Mouse (Mus musculus) lung, adult 2 months (tissue): ENCODE measurements at regions not wholly inside any gene's neighbourhood (a gene's known extent, or its start where the extent isn't known, plus 50 kb on each side); places are given as distances from the start of the nearest gene placed in this dataset.

Experiments
- DNase-seq: peaks from one replicate; pipeline ENCODE4 v3.0.0; 2022
- H3K4me1 ChIP-seq: fragments of 200-500 bp; 2 replicates; pipeline ENCODE4 v1.6.1; 2011; ENCODE audit warnings: low read length; ENCODE audit not compliant: control insufficient read depth, insufficient read depth
- H3K4me3 ChIP-seq: fragments of 200-500 bp; replicated peaks from 2 replicates; pipeline ENCODE3; 2011; ENCODE audit warnings: low read depth, mild to moderate bottlenecking, control low read depth, low read length; ENCODE audit errors: extremely low read depth
- CTCF ChIP-seq: fragments of 200-500 bp; IDR thresholded peaks from 2 replicates; pipeline ENCODE4 v1.5.1; 2011; ENCODE audit warnings: mild to moderate bottlenecking, low read length, control low read depth; ENCODE audit not compliant: insufficient read depth
- POLR2A ChIP-seq: fragments of 200-500 bp; IDR thresholded peaks from 2 replicates; pipeline ENCODE4 v1.6.1; 2011; ENCODE audit warnings: low read depth, mild to moderate bottlenecking, control low read depth, low read length, borderline replicate concordance; ENCODE audit errors: extremely low read depth
- WGBS: fragments of 180-500 bp; shearing (Covaris S2); methylation state at CpG from one replicate; pipeline ENCODE4 v1.1.7; 2018; 5-methylcytosine and 5-hydroxymethylcytosine counted together

- WGBS = 87% methylated on average over 2 of the region's 2 CpGs
- no peak for TF ChIP-seq POLR2A
- no peak for TF ChIP-seq CTCF
- no peak for DNase-seq
These were observed 587.1 kb downstream of the Rnf144a start for GRCm38 (mm10) chr12:25827961-25828360.

GRCm38 (mm10) chr12:25826928-25827327 is 588.1 kb downstream of the Rnf144a start:
- no peak overlapping the region for H3K4me3 ChIP-seq
- DNase-seq = no peak
- no peaks in the 10 kb centered on the region for H3K4me1 ChIP-seq
- no peak for TF ChIP-seq POLR2A
- no peak for TF ChIP-seq CTCF
- WGBS = 19% methylated on average over 3 of the region's 3 CpGs

More at GRCm38 (mm10) chr12:25827961-25828360, 587.1 kb downstream of the Rnf144a start:
- Histone ChIP-seq H3K4me3 (no peak overlapping the region), H3K4me1 (no peaks in the 10 kb centered on the region)

- WGBS = 69% methylated on average over 4 of the region's 4 CpGs
- no peak for DNase-seq
- no peaks in the 10 kb centered on the region for H3K4me1 ChIP-seq
- no peak overlapping the region for H3K4me3 ChIP-seq
- TF ChIP-seq CTCF (no peak), POLR2A (no peak)
These were observed 588.6 kb downstream of the Rnf144a start for GRCm38 (mm10) chr12:25826451-25826850.

- 26% methylated on average over 2 of the region's 2 CpGs for WGBS
- Histone ChIP-seq H3K4me3 (no peak overlapping the region), H3K4me1 (no peaks in the 10 kb centered on the region)
- no peak for TF ChIP-seq POLR2A
- TF ChIP-seq CTCF = no peak
- DNase-seq = peak; percentile 11
These were observed 598.8 kb downstream of the Rnf144a start for GRCm38 (mm10) chr12:25816248-25816647.

GRCm38 (mm10) chr12:25795092-25795491 is 620.0 kb downstream of the Rnf144a start:
- no peak for DNase-seq
- H3K4me3 ChIP-seq = no peak overlapping the region
- TF ChIP-seq CTCF (no peak), POLR2A (no peak)
- no peaks in the 10 kb centered on the region for H3K4me1 ChIP-seq
- WGBS = 44% methylated on average over 2 of the region's 2 CpGs

GRCm38 (mm10) chr12:25794571-25794970 is 620.5 kb downstream of the Rnf144a start:
- no peak for DNase-seq
- no peak for TF ChIP-seq CTCF
- no peak for TF ChIP-seq POLR2A
- 53% methylated on average over 2 of the region's 2 CpGs for WGBS
- Histone ChIP-seq H3K4me1 (no peaks in the 10 kb centered on the region), H3K4me3 (no peak overlapping the region)

GRCm38 (mm10) chr12:25792571-25793075 is 622.4 kb downstream of the Rnf144a start:
- WGBS = 66% methylated on average over 2 of the region's 2 CpGs
- no peak overlapping the region for H3K4me3 ChIP-seq
- peak; percentile 23 for DNase-seq
- no peak for TF ChIP-seq POLR2A
- no peak for TF ChIP-seq CTCF
- no peaks in the 10 kb centered on the region for H3K4me1 ChIP-seq

- H3K4me1 ChIP-seq = no peaks in the 10 kb centered on the region
- no peak overlapping the region for H3K4me3 ChIP-seq
- WGBS = 62% methylated on average over 4 of the region's 4 CpGs
- TF ChIP-seq POLR2A = no peak
- TF ChIP-seq CTCF = no peak
- no peak for DNase-seq
These were observed 624.1 kb downstream of the Rnf144a start for GRCm38 (mm10) chr12:25790956-25791355.

GRCm38 (mm10) chr12:25785646-25786606 is 629.1 kb downstream of the Rnf144a start:
- 50% methylated on average over 18 of the region's 18 CpGs for WGBS
- peak; percentile 48 for DNase-seq
- no peak overlapping the region for H3K4me3 ChIP-seq
- no peaks in the 10 kb centered on the region for H3K4me1 ChIP-seq
- no peak for TF ChIP-seq CTCF
- no peak for TF ChIP-seq POLR2A
